Mouse (Mus musculus) c-Kit-positive CD71-positive TER-119-positive erythroid progenitor cells, embryonic 14.5 days (primary cell): ENCODE results near the gene Gm9048.
A peak's percentile ranks its signal among the peaks of the same experiment; 100 is the strongest.
"Not testable (repeated sequence)": the region's sequence is repeated elsewhere in the genome, so short reads cannot be mapped to it uniquely, and the experiment has no call there.

Experiments used
- DNase-seq: peaks from one replicate; pipeline ENCODE4 v3.0.0-alpha.2; 2013; ENCODE audit warnings: low spot score

The Gm9048 gene

GRCm38 (mm10) chr10:118348579-118348978, at the start of gene Gm9048:
TSS of gene Gm9048 (minus strand) at chr10:118348679.
- not testable (repeated sequence) for DNase-seq

DNA sequence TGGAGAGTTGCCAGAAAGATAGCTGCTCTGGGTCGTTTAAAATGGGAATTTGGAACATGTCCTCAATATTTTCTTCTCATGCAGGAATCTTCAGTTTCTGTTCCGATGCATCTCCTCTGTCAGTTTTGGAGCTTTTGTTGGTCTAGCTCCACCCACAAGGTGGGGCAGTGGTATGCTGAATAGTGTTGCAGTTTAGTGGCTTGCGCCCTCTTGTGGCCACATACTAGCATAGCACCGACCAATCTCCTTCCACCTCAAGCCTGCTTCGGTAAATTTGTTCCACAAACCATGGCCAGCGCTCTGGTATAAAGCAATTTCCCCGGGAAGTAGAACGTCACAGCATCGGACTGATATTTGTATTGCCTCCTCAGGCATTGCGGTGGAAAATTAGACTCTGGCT, 22.0 kb upstream of the Gm9048 start:
- DNase-seq, result peak; percentile 58

DNA sequence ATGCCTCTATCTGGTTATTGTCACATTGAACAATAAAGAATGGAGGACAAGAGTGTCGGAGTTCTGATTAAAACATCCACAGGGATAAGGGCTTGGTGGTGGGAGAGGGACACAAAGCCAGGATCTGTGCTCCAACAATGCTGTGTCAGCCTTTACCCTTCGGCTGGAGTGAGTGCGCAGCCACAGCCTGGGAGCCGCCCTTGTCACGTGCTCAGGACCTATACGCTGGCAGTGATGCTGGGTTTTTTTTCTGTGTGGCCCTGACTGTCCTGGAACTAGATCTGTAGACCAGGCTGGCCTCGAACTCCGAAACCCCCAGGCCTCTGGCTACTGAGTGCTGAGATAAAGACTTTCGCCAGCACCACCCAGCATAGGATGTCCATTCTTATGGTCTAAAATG, 21.0 kb upstream of the Gm9048 start:
- DNase-seq, result no peak

- DNase-seq, result not testable (repeated sequence)
Measured at GRCm38 (mm10) chr10:118354005-118354404, 5.5 kb upstream of the Gm9048 start, which contains the start of gene Gm9049. TSS of gene Gm9049 (minus strand) at chr10:118354105.

DNA sequence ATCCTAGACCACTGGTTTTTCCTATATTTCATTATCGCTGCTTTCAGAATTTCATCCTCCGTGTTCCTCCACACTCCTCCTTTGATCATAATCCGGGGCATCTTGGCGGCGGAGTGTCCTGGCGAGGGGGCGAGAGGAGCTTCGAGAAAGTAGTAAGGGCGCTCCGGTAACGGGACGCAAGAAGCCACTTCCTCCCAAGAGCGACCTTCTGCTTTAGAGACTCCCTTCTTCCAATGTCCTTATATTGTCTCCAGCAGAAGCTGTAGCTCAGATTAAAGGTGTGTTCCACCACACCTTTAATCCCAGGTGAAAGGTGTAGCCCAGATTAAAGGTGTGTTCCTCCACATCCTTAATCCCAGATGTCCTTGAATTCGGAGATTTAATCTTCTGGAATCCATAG, 5.3 kb downstream of the Gm9048 start, which contains the start of gene Gm9046:
Gm9046 (minus strand) TSS at position 101 of the 400 bp plus-strand sequence.
- not testable (repeated sequence) for DNase-seq

DNA sequence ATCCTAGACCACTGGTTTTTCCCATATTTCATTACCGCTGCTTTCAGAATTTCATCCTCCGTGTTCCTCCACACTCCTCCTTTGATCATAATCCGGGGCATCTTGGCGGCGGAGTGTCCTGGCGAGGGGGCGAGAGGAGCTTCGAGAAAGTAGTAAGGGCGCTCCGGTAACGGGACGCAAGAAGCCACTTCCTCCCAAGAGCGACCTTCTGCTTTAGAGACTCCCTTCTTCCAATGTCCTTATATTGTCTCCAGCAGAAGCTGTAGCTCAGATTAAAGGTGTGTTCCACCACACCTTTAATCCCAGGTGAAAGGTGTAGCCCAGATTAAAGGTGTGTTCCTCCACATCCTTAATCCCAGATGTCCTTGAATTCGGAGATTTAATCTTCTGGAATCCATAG, 10.7 kb downstream of the Gm9048 start, which contains the start of gene Gm9045:
Gm9045 (minus strand) TSS at position 101 of the 400 bp plus-strand sequence.
- DNase-seq, result not testable (repeated sequence)

DNA sequence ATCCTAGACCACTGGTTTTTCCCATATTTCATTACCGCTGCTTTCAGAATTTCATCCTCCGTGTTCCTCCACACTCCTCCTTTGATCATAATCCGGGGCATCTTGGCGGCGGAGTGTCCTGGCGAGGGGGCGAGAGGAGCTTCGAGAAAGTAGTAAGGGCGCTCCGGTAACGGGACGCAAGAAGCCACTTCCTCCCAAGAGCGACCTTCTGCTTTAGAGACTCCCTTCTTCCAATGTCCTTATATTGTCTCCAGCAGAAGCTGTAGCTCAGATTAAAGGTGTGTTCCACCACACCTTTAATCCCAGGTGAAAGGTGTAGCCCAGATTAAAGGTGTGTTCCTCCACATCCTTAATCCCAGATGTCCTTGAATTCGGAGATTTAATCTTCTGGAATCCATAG, 16.2 kb downstream of the Gm9048 start, which contains the start of gene Gm9044:
Gm9044 (minus strand) TSS at position 101 of the 400 bp plus-strand sequence.
- not testable (repeated sequence) for DNase-seq

GRCm38 (mm10) chr10:118326869-118327268, 21.6 kb downstream of the Gm9048 start, which contains the start of gene Gm9040:
TSS of gene Gm9040 (minus strand) at chr10:118326969.
- not testable (repeated sequence) for DNase-seq

- DNase-seq, result no peak
Measured at GRCm38 (mm10) chr10:118319024-118319423, 29.5 kb downstream of the Gm9048 start.

- not testable (repeated sequence) for DNase-seq
Measured at GRCm38 (mm10) chr10:118302133-118302532, 46.3 kb downstream of the Gm9048 start.
